Mouse (Mus musculus) urinary bladder, adult 18-20 months (tissue): ENCODE measurements around the gene Krt31.

Source experiments
- DNase-seq, 2 experiments: peaks; one replicate each; pipeline ENCODE4 v3.0.0; 2022; ENCODE audit warnings: low spot score in 2 of 2, mixed read lengths in 2 of 2

Krt31 gene

GRCm38 (mm10) chr11:100006624-100007023, 43.7 kb downstream of the Krt31 start:
- DNase-seq: no peak

DNA sequence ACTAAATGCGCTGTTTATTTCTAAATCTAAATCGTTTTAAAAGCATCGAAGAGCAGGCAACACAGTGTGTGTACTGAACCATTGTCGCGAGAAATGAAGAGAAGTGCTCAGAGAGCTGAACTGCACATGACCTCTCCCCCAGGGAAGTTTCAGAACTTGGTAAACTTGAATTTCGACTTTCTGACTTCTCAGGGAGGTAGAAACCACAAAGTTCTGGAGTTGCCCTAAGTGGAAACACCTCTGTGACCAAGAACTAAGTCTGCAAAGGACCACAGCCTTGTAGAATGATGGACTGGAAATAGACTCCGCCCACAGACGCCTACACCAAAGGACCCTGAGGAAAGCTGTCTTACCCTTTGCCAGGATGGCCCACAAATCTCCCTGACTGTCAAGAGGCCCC, 44.4 kb downstream of the Krt31 start:
- DNase-seq: peak; percentile 22 to 30

- peak in 1 of 2 experiments; percentile 41 for DNase-seq
Observed at GRCm38 (mm10) chr11:100004846-100005245, 45.5 kb downstream of the Krt31 start.

- DNase-seq: no peak
Observed at GRCm38 (mm10) chr11:99999091-99999490, 51.3 kb downstream of the Krt31 start.
